Mouse (Mus musculus) midbrain, postnatal 0 days (tissue): ENCODE data around the gene Rexo4. TPM values are rescaled to one million over a fixed set of nuclear protein-coding genes. Genes with fewer than 3 reads are reported as not detected.
A peak's percentile ranks its signal among the peaks of the same experiment; 100 is the strongest.

Experiments
- ATAC-seq: fragments of 200-750 bp; cut with Nextera tagmentation; 2 replicates; pipeline ENCODE4 v1.8.0; 2017; ENCODE audit warnings: moderate number of reproducible peaks, mild to moderate bottlenecking, moderate TSS enrichment, moderate library complexity; ENCODE audit not compliant: low FRiP score
- DNase-seq: peaks from one replicate; pipeline ENCODE4 v3.0.0-alpha.2; 2015; ENCODE audit warnings: low spot score
- H3K27ac ChIP-seq: fragments of 300-500 bp; sonication (generic); 2 replicates; pipeline ENCODE4 v1.5.1; 2014; ENCODE audit warnings: low read depth, mild to moderate bottlenecking, low read length, mixed read lengths
- H3K27me3 ChIP-seq: fragments of 300-500 bp; sonication (generic); 2 replicates; pipeline ENCODE4 v1.6.1; 2014; ENCODE audit warnings: low read length, control low read depth, mixed read lengths; ENCODE audit not compliant: insufficient read depth
- H3K36me3 ChIP-seq: fragments of 300-500 bp; sonication (generic); 2 replicates; pipeline ENCODE4 v1.6.1; 2014; ENCODE audit warnings: low read length, control low read depth, mixed read lengths; ENCODE audit not compliant: insufficient read depth
- H3K4me1 ChIP-seq: fragments of 300-500 bp; sonication (generic); 2 replicates; pipeline ENCODE4 v1.6.1; 2014; ENCODE audit warnings: mild to moderate bottlenecking, control low read depth, antibody characterized with exemption, low read length, mixed read lengths; ENCODE audit not compliant: insufficient read depth
- H3K4me2 ChIP-seq: fragments of 300-500 bp; sonication (generic); 2 replicates; pipeline ENCODE4 v1.6.1; 2014; ENCODE audit warnings: low read depth, mild to moderate bottlenecking, low read length, mixed read lengths; ENCODE audit not compliant: poor library complexity, severe bottlenecking
- H3K4me3 ChIP-seq: fragments of 300-500 bp; sonication (generic); 2 replicates; pipeline ENCODE4 v1.5.1; 2014; ENCODE audit warnings: low read depth, mild to moderate bottlenecking, low read length, moderate library complexity
- H3K9ac ChIP-seq: fragments of 300-500 bp; sonication (generic); replicated peaks from 2 replicates; pipeline ENCODE4 v1.6.1; 2014; ENCODE audit warnings: mild to moderate bottlenecking, low read length, moderate library complexity, mixed read lengths; ENCODE audit not compliant: poor library complexity, severe bottlenecking
- H3K9me3 ChIP-seq: fragments of 300-500 bp; sonication (generic); 2 replicates; pipeline ENCODE4 v1.6.1; 2016; ENCODE audit warnings: low read length, control low read depth
- CTCF ChIP-seq: IDR thresholded peaks from 2 replicates; pipeline ENCODE4 v1.5.1; 2016; ENCODE audit warnings: antibody characterized with exemption, mild to moderate bottlenecking
- WGBS: fragments of 180-500 bp; shearing (Covaris S2); extraction: QIAGEN DNeasy Blood & Tissue Kit; methylation state at CpG from one replicate; pipeline ENCODE4 v1.1.7; 2014; 5-methylcytosine and 5-hydroxymethylcytosine counted together
- polyA plus RNA-seq: library from polyadenylated mRNA; unstranded; fragments of >200 nt; fragmentation: Nextera tagmentation; extraction: Ambion mirVana; gene quantifications from 2 replicates; pipeline ENCODE4 v1.2.1, GENCODE M21; 2015
- total RNA-seq: library from RNA; depleted of rRNA; stranded (reverse); fragments of >200 nt; gene quantifications from 2 replicates; pipeline ENCODE4 v1.2.3, GENCODE M21; 2014

Rexo4 gene
- total and polyA plus RNA-seq, 2 experiments from 2014 or later: 26.0 to 39.1 TPM

- TF ChIP-seq CTCF: no peak
- Histone ChIP-seq H3K4me2 (no peak overlapping the region), H3K36me3 (no peaks in the 10 kb centered on the region), H3K4me1 (peaks cover 5% of the 10 kb centered on the region; the same call in 1 of the 2 replicates), H3K27me3 (no peaks in the 10 kb centered on the region), H3K9me3 (no peaks in the 10 kb centered on the region), H3K9ac (no peak overlapping the region), H3K4me3 (no peak overlapping the region), H3K27ac (no peak overlapping the region)
- DNase-seq (no peak), ATAC-seq (no peak)
- WGBS: 62% methylated on average over 1 of the region's 1 CpGs
Observed at GRCm38 (mm10) chr2:26936425-26936824, 27.8 kb downstream of the Rexo4 start.

- no peak for TF ChIP-seq CTCF
- DNase-seq (no peak), ATAC-seq (no peak)
- Histone ChIP-seq H3K4me1 (peaks cover 7% of the 10 kb centered on the region; the same call in 1 of the 2 replicates), H3K36me3 (peaks cover 3% of the 10 kb centered on the region; the same call in 1 of the 2 replicates), H3K9ac (no peak overlapping the region), H3K9me3 (no peaks in the 10 kb centered on the region), H3K4me2 (no peak overlapping the region), H3K4me3 (no peak overlapping the region), H3K27ac (no peak overlapping the region), H3K27me3 (no peaks in the 10 kb centered on the region)
- WGBS: 88% methylated on average over 2 of the region's 2 CpGs
Observed at GRCm38 (mm10) chr2:26935286-26935685, 28.9 kb downstream of the Rexo4 start.

GRCm38 (mm10) chr2:26933304-26934055, 30.7 kb downstream of the Rexo4 start, which contains the start of the genes Surf4 and Stkld1:
Gene Surf4 (minus strand): TSS chr2:26933928.
Gene Stkld1 (plus strand): TSS chr2:26934047.
- Histone ChIP-seq H3K27ac (peak within 1 kb of the TSS; percentile 78), H3K4me1 (peaks cover 7% of the 10 kb centered on the region; the same call in 1 of the 2 replicates), H3K36me3 (peaks cover 8% of the 10 kb centered on the region), H3K9ac (peak within 1 kb of the TSS; percentile 96), H3K27me3 (no peaks in the 10 kb centered on the region), H3K9me3 (no peaks in the 10 kb centered on the region), H3K4me3 (peak within 1 kb of the TSS; percentile 93), H3K4me2 (peak within 1 kb of the TSS; percentile 91)
- peak; percentile 94 for DNase-seq
- TF ChIP-seq CTCF: no peak
- ATAC-seq: peak; percentile 94
- 1% methylated on average over 45 of the region's 70 CpGs for WGBS

- Histone ChIP-seq H3K4me2 (peak overlapping the region; percentile 91), H3K9me3 (no peaks in the 10 kb centered on the region), H3K4me1 (peaks cover 7% of the 10 kb centered on the region; the same call in 1 of the 2 replicates), H3K36me3 (peaks cover 8% of the 10 kb centered on the region), H3K27ac (peak overlapping the region; percentile 78), H3K27me3 (no peaks in the 10 kb centered on the region), H3K4me3 (peak overlapping the region; percentile 93), H3K9ac (peak overlapping the region; percentile 96)
- ATAC-seq (peak; percentile 4; the same call in 1 of the 2 replicates), DNase-seq (no peak)
- 5% methylated on average over 29 of the region's 49 CpGs for WGBS
- no peak for TF ChIP-seq CTCF
Observed at GRCm38 (mm10) chr2:26932473-26933303, 31.5 kb downstream of the Rexo4 start.

- H3K9me3 ChIP-seq: no peaks in the 10 kb centered on the region
- DNase-seq (peak; percentile 58), ATAC-seq (no peak)
- peaks cover 7% of the 10 kb centered on the region; the same call in 1 of the 2 replicates for H3K4me1 ChIP-seq
- H3K27me3 ChIP-seq: no peaks in the 10 kb centered on the region
- H3K9ac ChIP-seq: no peak overlapping the region
- H3K36me3 ChIP-seq: peaks cover 22% of the 10 kb centered on the region
- no peak overlapping the region for H3K4me3 ChIP-seq
- H3K27ac ChIP-seq: no peak overlapping the region
- WGBS: 43% methylated on average over 1 of the region's 1 CpGs
- TF ChIP-seq CTCF: peak; percentile 74
- no peak overlapping the region for H3K4me2 ChIP-seq
Observed at GRCm38 (mm10) chr2:26930390-26930789, 33.8 kb downstream of the Rexo4 start.
